Mouse (Mus musculus): Measurements from ENCODE around the gene 4930470P17Rik. TPM values are rescaled to one million over a fixed set of nuclear protein-coding genes. Genes with fewer than 3 reads are reported as not detected.
A peak's percentile ranks its signal among the peaks of the same experiment; 100 is the strongest.

4930470P17Rik gene
- total RNA-seq (2021) (not detected), polyA plus RNA-seq (2012; rRNA removed) (not detected in 2 replicates)
- long read RNA-seq, result 0 reads

GRCm38 (mm10) chr2:170601917-170602316 lies at the start of gene 4930470P17Rik:
4930470P17Rik (minus strand) TSS chr2:170602017.
- Histone ChIP-seq H3K4me3 (no peak within 1 kb of the TSS), H3K4me1 (ENCODE audit: control insufficient read depth, insufficient read depth, low read length) (no peaks in the 10 kb centered on the region), H3K27me3 (ENCODE audit: control insufficient read depth, insufficient read depth, low read length) (no peaks in the 10 kb centered on the region), H3K9ac (ENCODE audit: low read depth, low read length) (no peak within 1 kb of the TSS), H3K36me3 (ENCODE audit: control insufficient read depth, insufficient read depth, low read length) (no peaks in the 10 kb centered on the region), H3K79me2 (replicated peaks; ENCODE audit: control insufficient read depth, insufficient read depth, low read length) (no peaks in the 10 kb centered on the region), H3K27ac (no peak within 1 kb of the TSS)
- intact Hi-C loops (cut with DNase I), result no loop called here
- WGBS, result 79% methylated on average over 9 of the region's 9 CpGs
- TF ChIP-seq EP300 (IDR thresholded peaks at IDR 0.05; ENCODE audit: insufficient read depth, low read depth, low read length) (no peak), CTCF (IDR thresholded peaks at IDR 0.05) (no peak), POLR2A (IDR thresholded peaks at IDR 0.05; ENCODE audit: insufficient read depth, low read depth, low read length) (no peak)
- no peak for DNase-seq

DNA sequence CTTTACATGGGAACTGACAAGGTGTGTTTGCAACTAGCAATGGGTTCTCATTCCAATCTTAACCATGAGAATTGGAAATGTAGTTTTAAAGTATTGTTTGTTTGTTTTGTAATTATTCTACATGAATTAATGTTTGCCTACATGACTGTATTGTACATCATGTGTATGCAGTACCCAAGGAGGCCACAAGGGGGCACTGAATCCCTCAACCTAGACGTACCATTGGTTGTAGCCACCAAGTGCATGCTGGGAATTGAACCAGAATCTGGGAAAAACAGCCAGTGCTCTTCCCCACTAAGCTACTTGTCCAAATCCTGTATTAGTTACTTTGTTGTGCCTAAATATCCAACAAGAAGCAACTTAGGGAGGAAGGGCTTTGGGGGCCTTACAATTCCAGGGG lies 49.7 kb upstream of the 4930470P17Rik start:
- WGBS, result 51% methylated on average over 1 of the region's 1 CpGs
- no peak for DNase-seq
- H3K36me3 ChIP-seq (ENCODE audit: control insufficient read depth, insufficient read depth, low read length), result no peaks in the 10 kb centered on the region
- no peak overlapping the region for H3K27ac ChIP-seq
- H3K27me3 ChIP-seq (ENCODE audit: control insufficient read depth, insufficient read depth, low read length), result no peaks in the 10 kb centered on the region
- no peaks in the 10 kb centered on the region for H3K79me2 ChIP-seq (replicated peaks; ENCODE audit: control insufficient read depth, insufficient read depth, low read length)
- H3K9ac ChIP-seq (ENCODE audit: low read depth, low read length), result no peak overlapping the region
- TF ChIP-seq EP300 (IDR thresholded peaks at IDR 0.05; ENCODE audit: insufficient read depth, low read depth, low read length), result no peak
- peak; percentile 40 for TF ChIP-seq CTCF (IDR thresholded peaks at IDR 0.05)
- no peaks in the 10 kb centered on the region for H3K4me1 ChIP-seq (ENCODE audit: control insufficient read depth, insufficient read depth, low read length)
- H3K4me3 ChIP-seq, result no peak overlapping the region
- intact Hi-C loops (cut with DNase I), result no loop called here

- intact Hi-C loops (cut with DNase I), result no loop called here
- no peaks in the 10 kb centered on the region for H3K27me3 ChIP-seq (ENCODE audit: control insufficient read depth, insufficient read depth, low read length)
- DNase-seq, result no peak
- H3K9ac ChIP-seq (ENCODE audit: low read depth, low read length), result no peak overlapping the region
- H3K4me3 ChIP-seq, result no peak overlapping the region
- no peak overlapping the region for H3K27ac ChIP-seq
- TF ChIP-seq CTCF (IDR thresholded peaks at IDR 0.05) (no peak), EP300 (IDR thresholded peaks at IDR 0.05; ENCODE audit: insufficient read depth, low read depth, low read length) (no peak), POLR2A (IDR thresholded peaks at IDR 0.05; ENCODE audit: insufficient read depth, low read depth, low read length) (no peak)
- 45% methylated on average over 11 of the region's 11 CpGs for WGBS
- H3K4me1 ChIP-seq (ENCODE audit: control insufficient read depth, insufficient read depth, low read length), result no peaks in the 10 kb centered on the region
- no peaks in the 10 kb centered on the region for H3K79me2 ChIP-seq (replicated peaks; ENCODE audit: control insufficient read depth, insufficient read depth, low read length)
- no peaks in the 10 kb centered on the region for H3K36me3 ChIP-seq (ENCODE audit: control insufficient read depth, insufficient read depth, low read length)
Observed at GRCm38 (mm10) chr2:170648542-170648941, 46.7 kb upstream of the 4930470P17Rik start.

- Histone ChIP-seq H3K27ac (no peak overlapping the region), H3K79me2 (replicated peaks; ENCODE audit: control insufficient read depth, insufficient read depth, low read length) (no peaks in the 10 kb centered on the region), H3K4me1 (ENCODE audit: control insufficient read depth, insufficient read depth, low read length) (no peaks in the 10 kb centered on the region), H3K4me3 (no peak overlapping the region), H3K27me3 (ENCODE audit: control insufficient read depth, insufficient read depth, low read length) (no peaks in the 10 kb centered on the region), H3K36me3 (ENCODE audit: control insufficient read depth, insufficient read depth, low read length) (no peaks in the 10 kb centered on the region), H3K9ac (ENCODE audit: low read depth, low read length) (no peak overlapping the region)
- intact Hi-C loops (cut with DNase I), result no loop called here
- DNase-seq, result no peak
- WGBS, result 86% methylated on average over 6 of the region's 6 CpGs
- TF ChIP-seq POLR2A (IDR thresholded peaks at IDR 0.05; ENCODE audit: insufficient read depth, low read depth, low read length), result no peak
- no peak for TF ChIP-seq CTCF (IDR thresholded peaks at IDR 0.05)
- no peak for TF ChIP-seq EP300 (IDR thresholded peaks at IDR 0.05; ENCODE audit: insufficient read depth, low read depth, low read length)
Observed at GRCm38 (mm10) chr2:170646201-170646600, 44.4 kb upstream of the 4930470P17Rik start.

DNA sequence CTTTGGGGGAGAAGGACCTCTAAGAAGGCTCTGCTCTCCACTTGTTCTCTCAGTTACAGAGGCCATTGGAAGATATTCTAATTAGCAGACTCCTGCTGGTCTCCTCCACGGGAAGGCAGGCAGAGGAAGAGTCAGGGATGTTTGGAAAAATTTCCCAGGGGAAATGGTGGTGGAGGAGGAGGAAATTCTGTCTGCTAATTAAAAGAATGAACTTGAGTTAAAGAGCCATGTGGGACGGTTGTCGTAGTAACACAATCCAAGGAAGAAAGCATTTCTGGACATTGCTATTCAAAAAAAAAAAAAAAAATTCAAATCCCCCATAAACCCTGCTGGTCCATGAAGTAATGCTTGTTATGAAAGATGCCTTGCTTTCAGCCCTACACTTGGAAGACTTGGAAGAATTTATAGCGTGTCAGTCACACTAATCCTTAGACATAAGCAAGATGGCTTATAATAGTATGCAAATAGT lies 40.6 kb upstream of the 4930470P17Rik start:
- intact Hi-C loops (cut with DNase I), result no loop called here
- no peak for TF ChIP-seq POLR2A (IDR thresholded peaks at IDR 0.05; ENCODE audit: insufficient read depth, low read depth, low read length)
- no peak for TF ChIP-seq CTCF (IDR thresholded peaks at IDR 0.05)
- no peak for TF ChIP-seq EP300 (IDR thresholded peaks at IDR 0.05; ENCODE audit: insufficient read depth, low read depth, low read length)
- Histone ChIP-seq H3K27ac (no peak overlapping the region), H3K9ac (ENCODE audit: low read depth, low read length) (no peak overlapping the region), H3K4me1 (ENCODE audit: control insufficient read depth, insufficient read depth, low read length) (no peaks in the 10 kb centered on the region), H3K36me3 (ENCODE audit: control insufficient read depth, insufficient read depth, low read length) (no peaks in the 10 kb centered on the region), H3K79me2 (replicated peaks; ENCODE audit: control insufficient read depth, insufficient read depth, low read length) (no peaks in the 10 kb centered on the region), H3K27me3 (ENCODE audit: control insufficient read depth, insufficient read depth, low read length) (no peaks in the 10 kb centered on the region), H3K4me3 (no peak overlapping the region)
- no peak for DNase-seq
- 45% methylated on average over 4 of the region's 4 CpGs for WGBS

GRCm38 (mm10) chr2:170640281-170640680 lies 38.5 kb upstream of the 4930470P17Rik start:
- Histone ChIP-seq H3K27ac (no peak overlapping the region), H3K4me3 (no peak overlapping the region), H3K36me3 (ENCODE audit: control insufficient read depth, insufficient read depth, low read length) (no peaks in the 10 kb centered on the region), H3K79me2 (replicated peaks; ENCODE audit: control insufficient read depth, insufficient read depth, low read length) (no peaks in the 10 kb centered on the region), H3K4me1 (ENCODE audit: control insufficient read depth, insufficient read depth, low read length) (no peaks in the 10 kb centered on the region), H3K9ac (ENCODE audit: low read depth, low read length) (no peak overlapping the region), H3K27me3 (ENCODE audit: control insufficient read depth, insufficient read depth, low read length) (no peaks in the 10 kb centered on the region)
- TF ChIP-seq CTCF (IDR thresholded peaks at IDR 0.05) (no peak), EP300 (IDR thresholded peaks at IDR 0.05; ENCODE audit: insufficient read depth, low read depth, low read length) (no peak), POLR2A (IDR thresholded peaks at IDR 0.05; ENCODE audit: insufficient read depth, low read depth, low read length) (no peak)
- no peak for DNase-seq
- intact Hi-C loops (cut with DNase I), result no loop called here
- WGBS, result 82% methylated on average over 11 of the region's 11 CpGs

All from heart, adult 2 months (tissue).